Mouse (Mus musculus): ENCODE data around the gene Sdhc.
"Not testable (repeated sequence)": the region's sequence is repeated elsewhere in the genome, so short reads cannot be mapped to it uniquely, and the experiment has no call there.

Gene Sdhc

DNA sequence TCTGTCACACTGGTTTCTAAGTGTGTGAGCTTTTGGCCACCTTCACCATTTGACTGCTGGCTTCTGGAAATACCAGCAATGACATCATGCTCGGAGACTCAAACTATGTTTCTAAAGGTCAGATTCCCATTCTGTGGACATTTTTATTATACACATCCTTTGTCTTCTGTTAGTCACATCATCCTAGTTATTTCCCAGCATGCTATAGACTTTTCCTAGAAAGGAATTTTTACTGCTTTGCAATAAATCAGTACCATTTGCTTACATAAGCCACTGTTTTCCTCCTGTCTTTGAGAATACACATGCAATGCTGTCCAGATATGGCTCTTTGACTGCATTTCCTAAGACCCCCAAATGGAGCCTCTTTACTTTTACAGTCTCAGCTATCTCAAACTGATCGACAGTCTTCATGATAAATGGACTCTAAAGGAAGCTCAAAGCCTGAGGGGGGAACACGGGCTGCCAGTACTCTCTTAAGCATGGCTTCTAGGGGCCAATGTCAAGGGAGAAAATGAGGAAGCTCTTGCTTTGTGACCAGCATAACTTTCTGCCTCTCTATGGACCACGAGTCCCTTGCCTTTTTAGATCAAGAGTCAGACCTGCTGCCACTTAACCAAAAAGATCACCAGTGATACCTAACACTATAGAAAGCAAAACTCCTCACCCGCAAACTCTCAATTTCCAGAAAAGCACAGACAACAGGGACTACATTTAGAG lies 15.4 kb upstream of the Sdhc start:
- no peak for DNase-seq

DNA sequence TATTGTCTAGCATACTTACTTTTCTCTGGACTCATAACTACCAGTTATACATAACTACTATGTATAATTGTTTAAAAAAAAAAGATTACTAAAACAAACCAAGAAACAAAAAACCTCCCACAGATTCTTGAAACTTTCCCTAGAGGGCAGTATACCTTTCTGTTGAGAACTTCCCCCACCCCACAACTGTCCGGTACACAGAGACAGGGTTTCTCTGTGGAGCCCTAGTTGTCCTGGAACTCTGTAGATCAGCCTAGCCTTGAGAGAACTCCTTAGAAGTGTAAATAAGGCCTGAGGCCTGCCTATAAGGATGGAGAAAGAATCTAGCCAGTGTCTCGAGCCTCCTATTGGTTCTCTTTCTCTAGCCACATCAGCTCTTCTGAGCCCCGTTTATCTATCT lies 13.9 kb upstream of the Sdhc start:
- peak; percentile 41 for DNase-seq

GRCm38 (mm10) chr1:171162526-171162925 lies 12.1 kb upstream of the Sdhc start:
- no peak for DNase-seq

DNA sequence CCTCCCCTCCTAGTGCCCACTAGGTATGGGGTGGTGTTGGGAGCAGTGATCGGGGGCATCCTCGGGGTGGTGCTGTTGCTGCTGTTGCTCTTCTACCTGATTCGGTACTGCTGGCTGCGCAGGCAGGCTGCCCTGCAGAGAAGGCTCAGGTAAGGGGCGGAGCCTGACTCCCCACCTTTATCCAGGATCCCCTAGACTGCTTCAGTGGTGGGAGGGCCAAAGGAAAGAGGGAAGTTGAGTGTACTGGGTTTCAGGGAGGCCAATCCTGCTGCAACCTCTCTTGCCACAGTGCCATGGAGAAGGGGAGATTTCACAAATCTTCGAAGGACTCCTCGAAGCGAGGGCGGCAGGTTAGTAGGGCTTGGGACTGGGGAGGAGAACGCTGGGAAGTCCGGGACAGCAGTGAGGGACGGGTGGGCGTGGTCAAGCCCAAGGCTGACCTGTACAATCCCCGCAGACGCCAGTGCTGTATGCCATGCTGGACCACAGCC lies 9.1 kb upstream of the Sdhc start:
- peak; percentile 13 for DNase-seq

- DNase-seq, result no peak
These were observed 7.6 kb upstream of the Sdhc start for GRCm38 (mm10) chr1:171157965-171158364.

DNA sequence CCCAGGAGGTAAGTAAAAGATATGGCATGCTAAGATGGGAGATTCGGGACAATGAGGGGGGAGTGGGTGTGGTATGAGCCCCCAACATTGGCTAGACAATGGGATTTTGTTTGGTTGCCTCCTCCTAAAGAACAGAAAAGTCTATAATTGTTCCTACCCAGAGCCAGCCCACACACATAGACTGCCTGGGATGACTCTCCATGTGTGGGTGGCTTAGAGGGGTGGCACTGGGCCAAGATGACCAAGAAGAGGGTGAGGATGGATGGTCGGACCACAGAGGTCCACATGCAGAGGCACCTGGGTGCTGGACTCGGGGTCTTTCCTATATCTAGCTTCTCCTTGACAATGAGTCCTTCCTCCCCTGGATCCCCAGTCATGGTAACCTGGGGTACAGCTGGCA lies 6.2 kb upstream of the Sdhc start:
- DNase-seq, result no peak

DNA sequence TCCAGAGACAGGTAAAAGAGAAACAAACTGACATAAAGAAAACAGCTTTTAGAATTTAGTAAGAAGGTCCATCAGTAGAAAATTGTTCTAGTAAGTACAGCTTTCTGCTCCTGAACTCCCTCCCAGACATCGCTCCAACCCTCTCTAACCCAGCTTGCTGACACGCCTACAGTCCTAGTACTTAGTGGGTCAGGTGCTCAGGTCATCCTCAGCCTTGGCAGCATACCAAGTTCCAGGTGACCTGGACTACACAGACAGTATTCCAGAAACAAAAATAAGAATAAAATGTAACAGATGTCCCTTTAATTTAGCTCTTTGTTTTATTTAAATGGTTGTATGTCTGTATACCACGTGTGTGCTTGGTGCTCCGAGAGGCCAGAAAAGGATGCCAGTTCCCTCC lies 1.6 kb upstream of the Sdhc start:
- DNase-seq, result no peak

DNA sequence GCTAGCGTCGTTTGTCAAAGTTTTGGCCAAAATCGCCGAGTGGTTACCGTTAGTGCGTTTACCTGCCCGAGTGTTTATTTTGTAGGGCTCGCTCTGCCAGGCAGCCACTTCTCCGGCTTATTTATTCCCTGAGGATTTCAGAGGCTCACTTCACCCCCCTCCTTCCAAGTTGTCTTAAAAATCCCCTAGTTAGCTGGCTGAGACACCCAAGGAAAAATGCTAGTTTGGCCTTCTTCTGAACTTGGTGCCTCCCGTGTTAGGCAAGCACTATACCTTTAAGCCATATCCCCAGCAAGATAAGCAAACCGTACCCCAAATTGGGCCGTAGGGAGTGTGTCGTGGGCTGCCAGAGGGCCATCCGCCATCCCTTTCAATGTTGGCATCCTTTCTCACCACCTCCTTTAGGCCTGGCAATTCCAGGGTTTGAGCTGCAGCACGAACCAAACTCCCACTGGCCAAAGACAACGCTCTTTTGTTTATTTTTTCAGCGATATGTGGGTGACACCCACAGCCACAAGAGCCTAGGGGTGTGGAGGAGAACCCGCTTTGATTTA lies 512 bp upstream of the Sdhc start:
- DNase-seq, result no peak

- DNase-seq, result not testable (repeated sequence)
These were observed 7.4 kb downstream of the Sdhc start for GRCm38 (mm10) chr1:171142981-171143380.

DNA sequence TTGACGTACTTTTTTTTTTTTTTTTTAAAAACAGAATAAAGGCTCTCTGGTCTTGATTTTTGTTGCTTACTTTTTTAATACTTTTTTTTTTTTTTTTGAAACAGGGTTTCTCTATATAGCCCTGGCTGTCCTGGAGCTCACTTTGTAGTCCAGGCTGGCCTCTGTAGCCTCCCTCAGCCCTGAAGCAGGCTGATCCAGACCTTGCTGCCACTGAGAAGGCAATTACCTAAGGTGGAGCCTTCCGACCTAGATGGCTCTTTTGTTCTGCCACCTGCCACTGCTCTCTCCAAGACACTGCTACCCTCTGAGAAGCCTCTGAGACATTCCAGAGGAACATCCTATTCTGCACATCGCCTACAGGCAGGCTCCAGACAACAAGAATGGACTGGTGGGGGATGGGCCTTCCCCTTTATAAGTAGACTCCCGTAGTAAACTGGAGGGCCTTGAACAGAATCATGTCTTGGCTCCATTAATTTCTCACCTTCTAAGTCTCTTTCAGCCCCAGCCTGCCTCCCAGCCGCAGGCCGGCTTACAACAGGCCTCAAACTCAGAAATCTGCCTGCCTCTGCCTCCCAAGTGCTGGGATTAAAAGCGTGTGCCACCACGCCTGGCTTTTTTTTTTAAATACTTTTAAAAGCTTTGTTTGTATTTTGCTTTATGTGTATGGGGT lies 12.8 kb downstream of the Sdhc start:
- DNase-seq, result not testable (repeated sequence)

DNA sequence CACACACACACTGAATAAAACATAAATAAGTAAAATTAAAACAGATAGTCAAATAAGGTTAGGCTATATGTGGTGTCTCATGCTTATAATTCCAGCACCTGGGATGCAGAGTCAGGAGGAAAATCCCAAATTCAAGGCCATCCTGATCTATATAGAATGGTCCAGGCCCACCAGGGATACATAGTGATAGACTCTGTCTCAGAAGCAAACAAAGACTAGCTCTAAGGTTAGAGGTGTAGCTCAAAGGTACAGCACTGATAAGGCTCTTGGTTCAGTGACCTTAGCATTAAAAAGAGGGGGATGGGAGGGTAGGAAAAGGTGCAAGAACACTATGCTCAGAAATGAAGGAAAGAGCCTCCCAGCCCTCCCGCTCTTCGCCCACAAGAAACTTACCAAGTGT lies 14.8 kb downstream of the Sdhc start:
- no peak for DNase-seq

GRCm38 (mm10) chr1:171130971-171131370 lies 19.4 kb downstream of the Sdhc start:
- no peak for DNase-seq

- DNase-seq, result no peak
These were observed 21.2 kb downstream of the Sdhc start for GRCm38 (mm10) chr1:171129251-171129650.

GRCm38 (mm10) chr1:171124398-171124797 lies 26.0 kb downstream of the Sdhc start:
- DNase-seq, result no peak

DNA sequence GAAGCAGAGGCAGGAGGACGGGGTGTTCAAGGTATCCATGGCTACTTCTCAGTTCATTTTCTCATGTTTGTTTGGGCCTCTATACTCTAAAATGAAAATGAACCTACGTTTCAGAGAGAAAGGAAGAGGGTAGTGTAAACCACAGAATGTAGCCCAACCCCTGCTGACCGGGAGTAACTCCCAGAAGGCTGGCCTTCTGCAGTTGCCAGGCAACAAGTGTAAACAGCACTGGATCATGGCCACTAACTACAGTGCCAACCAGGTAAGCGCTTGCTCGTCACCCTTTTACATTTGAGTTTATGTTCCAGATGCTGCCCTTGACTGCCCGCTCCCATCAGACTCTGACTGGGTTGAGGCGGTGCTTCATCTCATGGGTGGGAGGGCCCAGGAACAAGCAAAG lies 27.5 kb downstream of the Sdhc start:
- no peak for DNase-seq

DNA sequence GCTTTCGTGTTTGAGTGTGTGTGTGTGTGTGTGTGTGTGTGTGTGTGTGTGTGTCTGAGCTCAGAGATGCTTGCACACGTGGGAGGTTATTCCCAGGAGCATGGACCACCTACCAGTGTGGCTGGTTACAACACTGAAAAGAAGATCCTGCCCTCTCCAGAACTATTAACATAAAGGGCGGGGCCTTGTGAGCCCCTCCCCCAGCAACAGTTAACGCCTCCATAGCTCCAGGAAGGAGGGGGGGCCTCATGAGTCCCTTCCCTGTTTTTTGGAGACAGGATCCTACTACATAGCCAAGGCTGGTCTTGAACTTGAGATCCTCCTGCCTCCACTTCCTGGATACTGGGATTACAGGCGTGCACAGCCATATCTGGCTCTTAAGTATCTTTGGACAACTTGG lies 28.6 kb downstream of the Sdhc start:
- DNase-seq, result no peak

- DNase-seq, result no peak
These were observed 29.5 kb downstream of the Sdhc start for GRCm38 (mm10) chr1:171120893-171121292.

GRCm38 (mm10) chr1:171119405-171119804 lies 31.0 kb downstream of the Sdhc start:
- DNase-seq, result no peak

DNA sequence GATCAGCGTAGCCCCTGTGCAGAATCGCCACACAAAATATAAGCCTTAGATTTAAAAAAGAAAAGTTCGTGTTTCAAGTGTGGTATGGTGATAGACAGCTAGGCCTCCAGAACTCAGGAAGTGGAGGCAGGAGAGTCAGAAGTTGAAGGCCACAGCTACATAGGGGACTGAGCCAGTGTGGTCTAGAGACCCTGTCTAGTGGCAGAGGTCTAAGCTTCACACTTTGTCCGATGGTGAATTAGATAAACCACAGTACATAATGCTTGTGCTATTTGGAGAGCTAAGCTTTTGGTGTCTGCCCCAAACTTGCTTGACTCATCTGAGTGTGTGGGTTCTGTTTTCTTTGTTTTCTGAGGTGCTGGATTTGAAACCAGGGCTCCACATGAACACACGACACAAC lies 31.4 kb downstream of the Sdhc start:
- DNase-seq, result no peak

- peak; percentile 92 for DNase-seq
These were observed 32.1 kb downstream of the Sdhc start for GRCm38 (mm10) chr1:171118269-171118684.

DNA sequence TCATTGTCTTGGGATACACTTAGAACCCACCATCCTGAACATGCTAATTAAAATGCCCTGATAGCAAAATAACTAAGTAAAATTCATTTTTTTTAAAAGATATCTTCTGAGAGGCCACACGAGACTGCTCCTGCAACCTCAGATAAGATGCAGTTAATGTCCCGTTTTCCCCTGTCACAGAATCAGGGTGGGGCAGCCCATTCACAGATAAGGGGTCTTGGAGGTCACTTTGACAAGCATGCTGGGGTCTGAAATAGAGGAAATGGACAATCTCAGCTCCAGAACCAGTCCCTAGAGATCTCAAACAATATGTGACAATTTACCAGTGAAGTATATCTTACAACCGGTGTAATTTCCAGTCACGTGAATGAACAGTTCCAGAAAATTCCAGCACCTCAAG lies 34.1 kb downstream of the Sdhc start:
- DNase-seq, result no peak

DNA sequence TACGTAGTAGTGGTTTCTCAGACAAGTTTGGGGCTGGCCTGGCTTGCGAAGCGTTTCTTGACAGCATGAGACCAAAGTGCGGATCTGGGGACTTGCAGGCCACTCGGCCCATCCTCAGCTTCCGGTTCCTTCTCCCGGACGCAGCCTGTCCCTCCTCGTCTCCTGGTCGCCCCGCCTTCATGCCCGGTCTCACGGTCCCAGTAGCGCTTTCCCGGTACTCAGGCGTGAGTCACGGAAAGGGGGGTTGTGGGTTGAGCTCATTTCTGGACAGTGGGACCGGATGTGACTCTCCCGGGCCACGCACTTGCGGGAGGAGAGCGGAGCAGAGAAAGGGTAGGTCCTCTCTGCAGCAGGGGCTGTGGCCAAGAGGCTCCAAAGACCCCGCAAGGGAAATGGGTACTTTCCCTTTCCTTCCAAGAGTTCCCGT lies 36.5 kb downstream of the Sdhc start, which contains the start of gene Cfap126:
TSS of gene Cfap126 (plus strand) at position 46 of the 427 bp plus-strand sequence.
- peak; percentile 82 for DNase-seq

GRCm38 (mm10) chr1:171112986-171113385 lies 37.4 kb downstream of the Sdhc start:
- no peak for DNase-seq
